Mouse (Mus musculus): Measurements from ENCODE around the gene Npff. TPM values are rescaled to one million over a fixed set of nuclear protein-coding genes. Genes with fewer than 3 reads are reported as not detected.
A peak's percentile ranks its signal among the peaks of the same experiment; 100 is the strongest.

The Npff gene
- total RNA-seq (2012; rRNA removed) = 0.85 and 1.8 TPM in 2 replicates
- polyA plus RNA-seq (2012; ENCODE audit: insufficient read depth in 1 of 2, insufficient read length in 2 of 2, low read depth in 1 of 2, low replicate concordance in 2 of 2, missing spikeins in 1 of 2) = 1 to 10 TPM in 1 of 2 experiments, not detected in 1; 5.5 TPM

GRCm38 (mm10) chr15:102524892-102525485, at the start of gene Npff:
TSS of gene Npff (minus strand) at chr15:102524942.
- peak; percentile 90 for DNase-seq (ENCODE audit: low read depth, low spot score)
- no peak within 1 kb of the TSS for H3K27ac ChIP-seq (ENCODE audit: control insufficient read depth, low read depth, low read length)
- TF ChIP-seq KAT2A (conservative IDR thresholded peaks at IDR 0.05; ENCODE audit: low read depth, low read length) (no peak), MAZ (IDR thresholded peaks at IDR 0.05; ENCODE audit: low read depth, low read length) (peak; percentile 72), RAD21 (IDR thresholded peaks at IDR 0.05; ENCODE audit: low read depth, low read length) (peak; percentile 99), ZMIZ1 (IDR thresholded peaks at IDR 0.05; ENCODE audit: low read depth, low read length) (no peak), GABPA (IDR thresholded peaks at IDR 0.05; ENCODE audit: low read depth, low read length) (no peak), NELFE (IDR thresholded peaks at IDR 0.05; ENCODE audit: low read depth, low read length) (no peak), POLR2A (IDR thresholded peaks at IDR 0.05; ENCODE audit: control insufficient read depth in 1 of 2, insufficient read depth in 1 of 2, low read depth in 1 of 2, low read length in 2 of 2, poor library complexity in 1 of 2) (0 out of 4 replicates have a peak, but pooled peaks of 1 of the 2 experiments have one; percentile 47), JUND (IDR thresholded peaks at IDR 0.05; ENCODE audit: low read depth, low read length) (peak; percentile 78), ZC3H11A (IDR thresholded peaks at IDR 0.05; ENCODE audit: low read depth, low read length) (peak; percentile 95), CTCF (IDR thresholded peaks at IDR 0.05 in 2 of 3, conservative IDR thresholded peaks at IDR 0.05 in 1 of 3; ENCODE audit: control insufficient read depth in 1 of 3, insufficient read depth in 1 of 3, low read depth in 2 of 3, low read length in 3 of 3, poor library complexity in 1 of 3, severe bottlenecking in 1 of 3) (peak; percentile 98 to 100 (median 99)), TBP (IDR thresholded peaks at IDR 0.05; ENCODE audit: low read depth, low read length) (no peak), MAFK (IDR thresholded peaks at IDR 0.05; ENCODE audit: borderline replicate concordance, low read depth, low read length) (no peak), NRF1 (IDR thresholded peaks at IDR 0.05; ENCODE audit: insufficient read depth, low read depth, low read length, poor library complexity, severe bottlenecking) (no peak), CHD1 (IDR thresholded peaks at IDR 0.05; ENCODE audit: low read depth, low read length) (no peak), SMC3 (IDR thresholded peaks at IDR 0.05; ENCODE audit: low read depth, low read length) (peak; percentile 94), MAX (IDR thresholded peaks at IDR 0.05; ENCODE audit: low read length) (no peak), E2F4 (IDR thresholded peaks at IDR 0.05; ENCODE audit: borderline replicate concordance, low read depth, low read length) (no peak), MYC (IDR thresholded peaks at IDR 0.05; ENCODE audit: low read depth, low read length) (0 out of 2 replicates have a peak, but pooled peaks have one; percentile 27), CHD2 (IDR thresholded peaks at IDR 0.05; ENCODE audit: low read length) (no peak), USF2 (IDR thresholded peaks at IDR 0.05; ENCODE audit: borderline replicate concordance in 1 of 2, insufficient read depth in 1 of 2, low read depth in 1 of 2, low read length in 2 of 2) (no peak), EP300 (IDR thresholded peaks at IDR 0.05; ENCODE audit: low read depth in 1 of 2, low read length in 2 of 2) (no peak), TAL1 (IDR thresholded peaks at IDR 0.05; ENCODE audit: low read length) (no peak), UBTF (IDR thresholded peaks at IDR 0.05; ENCODE audit: borderline replicate concordance, insufficient read depth, low read depth, low read length) (no peak), ELF1 (IDR thresholded peaks at IDR 0.05; ENCODE audit: low read depth, low read length) (no peak), ZKSCAN1 (IDR thresholded peaks at IDR 0.05; ENCODE audit: low read depth, low read length) (no peak), MYB (IDR thresholded peaks at IDR 0.05; ENCODE audit: low read depth, low read length) (no peak), BHLHE40 (IDR thresholded peaks at IDR 0.05; ENCODE audit: borderline replicate concordance, low read depth, low read length) (peak; percentile 44; the same call in 1 of the 2 replicates), MXI1 (IDR thresholded peaks at IDR 0.05; ENCODE audit: low read depth, low read length) (no peak), ZNF384 (IDR thresholded peaks at IDR 0.05; ENCODE audit: low read depth, low read length) (no peak), MEF2A (IDR thresholded peaks at IDR 0.05; ENCODE audit: extremely low read depth, insufficient replicate concordance, low read depth, low read length, poor library complexity, severe bottlenecking) (0 out of 2 replicates have a peak, but pooled peaks have one; percentile 35), ETS1 (IDR thresholded peaks at IDR 0.05; ENCODE audit: low read depth, low read length) (no peak), SIN3A (IDR thresholded peaks at IDR 0.05; ENCODE audit: low read length) (peak; percentile 65; the same call in 1 of the 2 replicates), TCF12 (IDR thresholded peaks at IDR 0.05; ENCODE audit: low read depth, low read length) (no peak), USF1 (IDR thresholded peaks at IDR 0.05; ENCODE audit: low read depth, low read length) (no peak), POLR2AphosphoS5 (IDR thresholded peaks at IDR 0.05; ENCODE audit: borderline replicate concordance, low read depth, low read length) (no peak), GATA1 (IDR thresholded peaks at IDR 0.05; ENCODE audit: low read depth, low read length) (no peak)

More at GRCm38 (mm10) chr15:102524892-102525485, at the start of gene Npff:
- H3K27me3 ChIP-seq (ENCODE audit: control insufficient read depth in 1 of 2, insufficient read depth in 2 of 2, low read length in 2 of 2) = no peaks in the 10 kb centered on the region
- peaks cover 5 to 15% of the 10 kb centered on the region in 2 experiments for H3K36me3 ChIP-seq (ENCODE audit: control insufficient read depth in 1 of 2, insufficient read depth in 2 of 2, low read length in 2 of 2)
- H3K4me1 ChIP-seq (ENCODE audit: control insufficient read depth in 1 of 2, insufficient read depth in 2 of 2, low read length in 2 of 2) = peaks cover 5 to 12% of the 10 kb centered on the region in 2 experiments; a peak in 3 of 4 replicates
- H3K9ac ChIP-seq (ENCODE audit: control insufficient read depth, low read depth, low read length, poor library complexity, severe bottlenecking) = no peak within 1 kb of the TSS
- peaks cover 8% of the 10 kb centered on the region; the same call in 1 of the 2 replicates for H3K79me2 ChIP-seq (ENCODE audit: control insufficient read depth, insufficient read depth, low read length, poor library complexity)
- no peak within 1 kb of the TSS for H3K4me3 ChIP-seq (ENCODE audit: control insufficient read depth in 1 of 2, insufficient read depth in 1 of 2, low read depth in 2 of 2, low read length in 2 of 2)
- H3K9me3 ChIP-seq (replicated peaks; ENCODE audit: insufficient read depth, low read length) = no peaks in the 10 kb centered on the region

Measured in MEL (cell line).